Mouse (Mus musculus) embryonic facial prominence, embryonic 11.5 days (tissue): ENCODE measurements around the gene Dgkd. TPM values are rescaled to one million over a fixed set of nuclear protein-coding genes. Genes with fewer than 3 reads are reported as not detected.
"Not testable (repeated sequence)": the region's sequence is repeated elsewhere in the genome, so short reads cannot be mapped to it uniquely, and the experiment has no call there.

Experiments used
- ATAC-seq: fragments of 200-750 bp; cut with Nextera tagmentation; replicated peaks from 2 replicates; pipeline ENCODE4 v1.8.0; 2017; ENCODE audit warnings: low read depth; ENCODE audit not compliant: insufficient number of reproducible peaks, low FRiP score, low TSS enrichment
- DNase-seq: peaks from one replicate; pipeline ENCODE4 v3.0.0-alpha.2; 2015; ENCODE audit warnings: low spot score
- H3K27ac ChIP-seq: fragments of 300-500 bp; sonication (generic); replicated peaks from 2 replicates; pipeline ENCODE4 v1.5.1; 2014; ENCODE audit warnings: mild to moderate bottlenecking, low read depth, low read length, control low read depth
- H3K27me3 ChIP-seq: fragments of 300-500 bp; sonication (generic); 2 replicates; pipeline ENCODE4 v1.6.1; 2014; ENCODE audit warnings: mild to moderate bottlenecking, low read length, moderate library complexity, mixed read lengths; ENCODE audit not compliant: control insufficient read depth, insufficient read depth
- H3K36me3 ChIP-seq: fragments of 300-500 bp; sonication (generic); replicated peaks from 2 replicates; pipeline ENCODE4 v1.6.1; 2014; ENCODE audit warnings: low read depth, mild to moderate bottlenecking, low read length, moderate library complexity, mixed read lengths; ENCODE audit not compliant: control insufficient read depth, insufficient read depth
- H3K4me1 ChIP-seq: fragments of 300-500 bp; sonication (generic); 2 replicates; pipeline ENCODE4 v1.6.1; 2014; ENCODE audit warnings: low read length, mixed read lengths; ENCODE audit not compliant: control insufficient read depth, insufficient read depth
- H3K4me2 ChIP-seq: fragments of 300-500 bp; sonication (generic); 2 replicates; pipeline ENCODE4 v1.6.1; 2014; ENCODE audit warnings: low read depth, mild to moderate bottlenecking, control low read depth, low read length, moderate library complexity
- H3K4me3 ChIP-seq: fragments of 300-500 bp; sonication (generic); 2 replicates; pipeline ENCODE4 v1.5.1; 2014; ENCODE audit warnings: low read depth, low read length, control low read depth
- H3K9ac ChIP-seq: fragments of 300-500 bp; sonication (generic); replicated peaks from 2 replicates; pipeline ENCODE4 v1.6.1; 2014; ENCODE audit warnings: mild to moderate bottlenecking, control low read depth, low read length
- H3K9me3 ChIP-seq: fragments of 300-500 bp; sonication (generic); replicated peaks from 2 replicates; pipeline ENCODE4 v1.6.1; 2016; ENCODE audit warnings: mild to moderate bottlenecking, low read length, inconsistent platforms, mixed read lengths; ENCODE audit not compliant: control insufficient read depth
- WGBS: fragments of 180-500 bp; shearing (Covaris S2); extraction: QIAGEN DNeasy Blood & Tissue Kit; methylation state at CpG from one replicate; pipeline ENCODE4 v1.1.7; 2014; 5-methylcytosine and 5-hydroxymethylcytosine counted together
- polyA plus RNA-seq: library from polyadenylated mRNA; unstranded; fragments of >200 nt; fragmentation: Nextera tagmentation; extraction: Ambion mirVana; gene quantifications from 2 replicates; pipeline ENCODE4 v1.2.1, GENCODE M21; 2014

The Dgkd gene
- polyA plus RNA-seq, 1 experiment from 2014 or later = 33.5 TPM

DNA sequence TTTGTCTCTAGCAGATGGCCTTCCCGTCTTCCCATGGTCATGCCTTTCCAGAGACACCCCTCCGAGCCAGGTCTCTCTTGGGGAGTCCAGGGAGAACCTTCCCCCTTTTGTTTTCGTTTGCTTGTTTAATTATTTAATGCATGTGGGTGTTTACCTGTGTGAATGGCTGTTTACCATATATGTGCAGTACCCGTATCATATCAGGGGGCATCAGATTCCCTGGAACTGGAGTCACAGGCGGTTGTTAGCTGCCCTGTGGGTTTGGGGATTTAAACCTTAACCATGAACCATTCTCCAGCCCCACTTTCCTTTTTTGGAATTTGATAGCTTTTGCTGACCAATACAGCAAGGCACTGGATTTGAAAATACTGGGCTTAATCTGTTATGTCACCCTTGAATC is 27.8 kb upstream of the Dgkd start:
- DNase-seq = no peak
- Histone ChIP-seq H3K4me1 (no peaks in the 10 kb centered on the region; the same call in 1 of the 2 replicates), H3K4me2 (no peak overlapping the region), H3K9ac (no peak overlapping the region), H3K27me3 (no peaks in the 10 kb centered on the region), H3K9me3 (no peaks in the 10 kb centered on the region), H3K4me3 (no peak overlapping the region), H3K36me3 (no peaks in the 10 kb centered on the region), H3K27ac (no peak overlapping the region)
- 86% methylated on average over 5 of the region's 5 CpGs for WGBS
- no peak for ATAC-seq

DNA sequence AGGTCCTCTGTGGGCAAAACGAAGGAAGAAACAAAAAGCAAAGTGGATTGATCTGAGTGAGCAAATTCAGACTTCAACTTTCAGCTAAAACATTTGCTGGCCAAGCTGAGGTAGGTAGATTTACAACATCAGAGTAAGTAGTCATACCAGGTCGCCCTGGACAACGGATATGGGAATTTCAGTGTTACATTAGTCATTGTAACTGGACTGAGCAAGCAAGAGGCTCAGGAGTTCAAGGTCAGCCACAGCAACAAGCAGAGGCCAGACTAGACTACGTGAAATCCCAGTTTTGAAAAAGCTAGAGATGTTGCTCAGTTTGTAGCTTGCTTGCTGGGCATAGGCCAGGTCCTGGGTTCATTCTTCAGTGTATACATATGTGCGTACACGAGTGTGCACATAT is 27.1 kb upstream of the Dgkd start:
- Histone ChIP-seq H3K4me3 (no peak overlapping the region), H3K9ac (no peak overlapping the region), H3K27me3 (no peaks in the 10 kb centered on the region), H3K4me1 (no peaks in the 10 kb centered on the region; the same call in 1 of the 2 replicates), H3K36me3 (no peaks in the 10 kb centered on the region), H3K9me3 (no peaks in the 10 kb centered on the region), H3K4me2 (no peak overlapping the region), H3K27ac (no peak overlapping the region)
- WGBS = 87% methylated on average over 6 of the region's 6 CpGs
- ATAC-seq (no peak), DNase-seq (no peak)

DNA sequence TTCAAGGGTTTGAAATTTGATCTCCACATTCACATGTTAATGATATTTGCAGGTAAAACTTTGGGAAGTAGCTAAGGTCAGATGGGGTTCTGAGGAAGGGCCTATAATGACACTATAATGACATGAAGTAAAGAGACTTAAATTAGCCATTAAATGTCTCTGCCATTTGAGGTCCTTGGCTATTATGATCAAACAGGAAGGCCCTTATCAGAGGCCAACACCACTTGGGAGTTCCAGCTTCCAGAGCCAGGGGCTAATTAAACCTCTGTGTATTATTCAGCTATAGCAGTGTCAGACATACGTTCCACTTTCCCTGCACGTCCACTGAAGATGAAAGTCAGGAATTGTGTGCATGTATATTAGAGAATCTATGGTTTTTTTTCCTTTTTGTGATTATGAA is 26.6 kb upstream of the Dgkd start:
- Histone ChIP-seq H3K4me3 (no peak overlapping the region), H3K9ac (no peak overlapping the region), H3K27ac (no peak overlapping the region), H3K9me3 (no peaks in the 10 kb centered on the region), H3K4me2 (no peak overlapping the region), H3K4me1 (no peaks in the 10 kb centered on the region; the same call in 1 of the 2 replicates), H3K36me3 (no peaks in the 10 kb centered on the region), H3K27me3 (no peaks in the 10 kb centered on the region)
- DNase-seq (no peak), ATAC-seq (no peak)
- 66% methylated on average over 2 of the region's 2 CpGs for WGBS

DNA sequence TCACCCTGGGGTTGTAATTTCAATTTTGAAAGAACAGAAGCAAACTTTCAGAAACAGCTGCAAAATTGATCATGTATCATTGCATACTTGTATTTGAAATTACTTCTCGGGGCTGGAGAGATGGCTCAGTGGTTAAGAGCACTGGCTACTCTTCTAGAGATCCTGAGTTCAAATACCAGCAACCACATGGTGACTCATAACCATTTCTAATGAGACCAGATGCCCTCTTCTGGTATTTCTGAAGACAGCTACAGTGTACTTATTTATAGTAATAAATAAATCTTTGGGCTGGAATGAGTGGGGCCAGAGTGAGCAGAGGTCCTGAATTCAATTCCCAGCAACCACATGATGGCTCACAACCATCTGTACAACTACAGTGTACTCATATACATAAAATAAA is 25.6 kb upstream of the Dgkd start:
- not testable (repeated sequence) for H3K4me1 ChIP-seq, H3K27me3 ChIP-seq, H3K9ac ChIP-seq, H3K4me2 ChIP-seq, H3K27ac ChIP-seq, ATAC-seq, H3K36me3 ChIP-seq, H3K4me3 ChIP-seq, DNase-seq, H3K9me3 ChIP-seq
- WGBS = 82% methylated on average over 1 of the region's 1 CpGs

DNA sequence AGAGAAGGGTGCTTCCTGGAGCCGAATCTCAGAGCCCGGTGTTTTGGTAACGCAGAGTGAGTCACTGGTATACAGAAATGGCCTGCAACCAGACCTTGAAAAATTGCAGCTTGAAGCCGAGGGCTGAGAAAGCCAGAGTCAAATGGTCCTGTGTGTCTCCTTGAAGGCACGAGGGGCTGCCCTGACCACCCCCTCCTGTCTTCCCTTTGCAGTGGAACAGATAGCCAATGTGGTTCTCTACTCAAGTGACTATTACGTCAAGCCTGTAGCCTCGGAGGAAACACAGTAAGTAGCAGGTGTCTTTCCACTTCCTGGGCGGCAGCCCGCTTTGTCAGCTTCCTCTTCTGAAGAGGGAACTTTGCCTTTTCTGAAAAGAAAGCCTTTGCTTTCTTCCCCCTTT is 24.9 kb upstream of the Dgkd start:
- H3K36me3 ChIP-seq = no peaks in the 10 kb centered on the region
- H3K27me3 ChIP-seq = no peaks in the 10 kb centered on the region
- H3K9ac ChIP-seq = no peak overlapping the region
- no peaks in the 10 kb centered on the region for H3K9me3 ChIP-seq
- ATAC-seq (no peak), DNase-seq (no peak)
- 74% methylated on average over 9 of the region's 9 CpGs for WGBS
- no peak overlapping the region for H3K4me3 ChIP-seq
- H3K4me1 ChIP-seq = no peaks in the 10 kb centered on the region; the same call in 1 of the 2 replicates
- H3K4me2 ChIP-seq = no peak overlapping the region
- H3K27ac ChIP-seq = no peak overlapping the region

DNA sequence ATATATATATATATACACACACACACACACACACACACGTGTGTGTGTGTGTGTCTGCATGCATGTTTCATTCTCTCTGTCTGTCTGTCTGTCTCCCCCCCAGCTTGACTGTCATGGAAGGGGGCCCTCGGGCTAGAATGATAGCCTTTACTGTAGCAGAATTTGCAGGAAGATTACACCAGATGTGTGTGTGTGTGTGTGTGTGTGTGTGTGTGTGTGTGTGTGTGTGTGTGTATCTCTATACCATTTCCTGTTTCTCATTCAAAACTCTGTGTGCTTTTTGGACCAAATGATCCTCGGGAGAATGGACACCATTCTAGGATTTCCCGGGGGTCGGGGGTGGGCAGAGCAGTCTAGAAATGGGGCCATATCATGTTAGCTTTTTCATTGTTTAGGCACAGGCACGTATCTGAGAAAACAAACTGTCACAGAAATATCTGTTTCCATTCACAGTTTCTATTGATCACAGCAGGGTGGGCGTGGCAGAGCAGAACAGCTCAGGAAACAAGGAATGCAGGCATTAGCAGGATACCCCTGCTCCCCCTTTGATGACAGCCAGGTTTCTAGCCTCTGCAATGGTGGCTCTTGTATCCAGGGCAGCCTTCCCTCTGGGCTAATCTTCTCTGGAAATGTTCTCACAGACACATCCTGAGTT is 24.0 kb upstream of the Dgkd start:
- H3K4me1 ChIP-seq = no peaks in the 10 kb centered on the region; the same call in 1 of the 2 replicates
- H3K4me2 ChIP-seq = no peak overlapping the region
- ATAC-seq (no peak), DNase-seq (peak; percentile 12)
- no peaks in the 10 kb centered on the region for H3K9me3 ChIP-seq
- H3K27me3 ChIP-seq = no peaks in the 10 kb centered on the region
- WGBS = 52% methylated on average over 7 of the region's 7 CpGs
- no peak overlapping the region for H3K9ac ChIP-seq
- H3K4me3 ChIP-seq = no peak overlapping the region
- H3K27ac ChIP-seq = no peak overlapping the region
- H3K36me3 ChIP-seq = no peaks in the 10 kb centered on the region

DNA sequence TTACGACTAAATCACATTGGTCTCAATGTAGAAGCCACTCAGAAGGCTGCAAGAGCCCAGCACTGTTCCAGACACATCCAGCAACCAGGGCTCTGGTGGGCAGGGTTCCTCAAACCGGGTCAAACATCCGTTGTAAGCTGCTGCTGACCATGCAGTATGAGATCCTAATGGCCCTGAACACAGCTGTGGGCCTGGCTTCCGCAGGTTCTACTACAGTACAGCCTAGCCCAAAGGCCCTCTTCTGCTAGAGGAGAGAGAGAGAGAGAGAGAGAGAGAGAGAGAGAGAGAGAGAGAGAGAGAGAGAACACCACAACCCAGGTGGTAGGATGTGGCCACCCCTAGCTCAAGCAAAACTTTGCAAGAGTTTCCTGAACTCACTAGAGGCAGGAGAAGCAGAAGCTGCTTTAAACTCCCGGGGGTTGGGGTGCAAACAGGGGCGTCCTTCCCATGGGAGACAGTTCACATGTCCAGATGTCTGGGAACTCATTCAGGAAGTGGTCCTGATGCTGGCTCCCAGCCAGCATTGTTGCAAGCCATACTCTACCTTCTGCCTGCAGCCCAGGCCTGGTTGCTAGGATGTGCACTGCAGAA is 23.4 kb upstream of the Dgkd start:
- no peaks in the 10 kb centered on the region; the same call in 1 of the 2 replicates for H3K4me1 ChIP-seq
- H3K4me2 ChIP-seq = no peak overlapping the region
- DNase-seq (no peak), ATAC-seq (no peak)
- WGBS = 63% methylated on average over 6 of the region's 6 CpGs
- H3K4me3 ChIP-seq = no peak overlapping the region
- no peaks in the 10 kb centered on the region for H3K27me3 ChIP-seq
- no peaks in the 10 kb centered on the region for H3K9me3 ChIP-seq
- H3K27ac ChIP-seq = no peak overlapping the region
- no peak overlapping the region for H3K9ac ChIP-seq
- no peaks in the 10 kb centered on the region for H3K36me3 ChIP-seq

DNA sequence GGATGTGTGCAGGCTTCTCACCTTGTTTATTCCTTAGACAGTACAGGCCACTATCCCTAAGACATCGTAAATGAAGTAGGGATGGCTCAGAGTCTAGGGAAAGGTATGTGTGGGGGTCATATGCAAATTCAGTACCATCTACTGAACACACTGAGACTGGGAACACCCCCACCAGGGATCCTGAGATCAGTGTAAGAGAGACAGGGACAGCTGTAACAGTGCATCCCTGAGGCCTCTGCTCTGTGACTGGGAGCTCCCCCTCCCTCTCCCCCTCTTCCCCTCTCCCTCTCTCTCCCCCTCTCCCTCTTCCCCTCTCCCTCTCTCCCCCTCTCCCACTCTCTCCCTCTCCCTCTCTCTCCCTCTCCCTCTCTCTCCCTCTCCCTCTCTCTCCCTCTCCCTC is 16.6 kb upstream of the Dgkd start:
- Histone ChIP-seq H3K36me3 (no peaks in the 10 kb centered on the region), H3K4me1 (no peaks in the 10 kb centered on the region), H3K27me3 (no peaks in the 10 kb centered on the region), H3K9ac (no peak overlapping the region), H3K4me3 (no peak overlapping the region), H3K4me2 (no peak overlapping the region), H3K27ac (0 out of 2 replicates have a peak overlapping the region, but pooled peaks have one; percentile 1), H3K9me3 (no peaks in the 10 kb centered on the region)
- no peak; the same call in 1 of the 2 replicates for ATAC-seq
- DNase-seq = no peak
- WGBS = 60% methylated on average over 1 of the region's 1 CpGs
